Mouse (Mus musculus) myocyte (in vitro differentiated cells): Measurements from ENCODE around the gene Fam19a1.

Experiments
- E2F4 ChIP-seq: IDR thresholded peaks from one replicate; pipeline ENCODE4 v1.6.1; 2011; ENCODE audit warnings: mild to moderate bottlenecking, control low read depth, moderate library complexity; ENCODE audit not compliant: insufficient read depth
- POLR2A ChIP-seq: IDR thresholded peaks from one replicate; pipeline ENCODE4 v1.6.1; 2011; ENCODE audit warnings: low read depth, mild to moderate bottlenecking, control low read depth, moderate library complexity; ENCODE audit not compliant: insufficient read length
- SRF ChIP-seq: IDR thresholded peaks from one replicate; pipeline ENCODE4 v1.6.1; 2011; ENCODE audit warnings: low read depth; ENCODE audit not compliant: control insufficient read depth, insufficient read length
- TCF12 ChIP-seq: IDR thresholded peaks from one replicate; pipeline ENCODE4 v1.6.1; 2011; ENCODE audit warnings: mild to moderate bottlenecking, control low read depth; ENCODE audit not compliant: poor library complexity, insufficient read depth, severe bottlenecking
- USF1 ChIP-seq: IDR thresholded peaks from one replicate; pipeline ENCODE4 v1.6.1; 2011; ENCODE audit warnings: low read depth, mild to moderate bottlenecking, control low read depth, moderate library complexity

DNA sequence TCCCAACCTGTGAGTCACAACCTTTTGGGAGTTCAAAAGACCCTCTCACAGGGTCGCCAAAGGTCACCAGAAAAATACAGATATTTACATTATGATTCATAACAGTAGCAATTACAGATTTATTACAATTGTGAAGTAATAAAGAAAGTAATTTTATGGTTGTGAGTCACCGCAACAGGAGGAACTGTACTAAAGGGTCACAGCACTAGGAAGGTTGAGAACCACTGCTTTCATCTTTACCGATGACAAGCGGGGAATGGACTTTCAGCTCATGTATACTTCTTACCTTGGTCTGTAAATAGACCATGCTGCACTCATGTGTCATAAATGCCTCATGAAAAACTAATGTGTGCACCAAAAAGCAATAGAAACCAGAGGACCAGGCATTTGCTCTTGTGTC lies 474.5 kb downstream of the Fam19a1 start:
- no peak for TF ChIP-seq TCF12
- no peak for TF ChIP-seq POLR2A
- TF ChIP-seq E2F4: no peak
- TF ChIP-seq SRF: no peak
- no peak for TF ChIP-seq USF1
